Mouse (Mus musculus) brain, embryonic 18.5 days (tissue): ENCODE data around the gene Jakmip3.

ENCODE experiments used
- DNase-seq: peaks from one replicate; pipeline ENCODE4 v3.0.0-alpha.2; 2012; ENCODE audit warnings: low read depth, low spot score

Jakmip3 gene

GRCm38 (mm10) chr7:139096399-139096798, 155.9 kb downstream of the Jakmip3 start:
- DNase-seq: no peak

- no peak for DNase-seq
Measured at GRCm38 (mm10) chr7:139100531-139101095, 160.1 kb downstream of the Jakmip3 start.

- DNase-seq: no peak
Measured at GRCm38 (mm10) chr7:139101286-139101804, 160.8 kb downstream of the Jakmip3 start.

- no peak for DNase-seq
Measured at GRCm38 (mm10) chr7:139101826-139102225, 161.3 kb downstream of the Jakmip3 start.

- no peak for DNase-seq
Measured at GRCm38 (mm10) chr7:139103960-139104381, 163.4 kb downstream of the Jakmip3 start.

GRCm38 (mm10) chr7:139105076-139105475, 164.5 kb downstream of the Jakmip3 start:
- no peak for DNase-seq

GRCm38 (mm10) chr7:139105705-139106104, 165.2 kb downstream of the Jakmip3 start:
- DNase-seq: no peak

- no peak for DNase-seq
Measured at GRCm38 (mm10) chr7:139107908-139108650, 167.5 kb downstream of the Jakmip3 start.

- DNase-seq: peak; percentile 54
Measured at GRCm38 (mm10) chr7:139119152-139119774, 178.7 kb downstream of the Jakmip3 start.

GRCm38 (mm10) chr7:139119775-139120153, 179.2 kb downstream of the Jakmip3 start:
- no peak for DNase-seq

- DNase-seq: no peak
Measured at GRCm38 (mm10) chr7:139125881-139126280, 185.4 kb downstream of the Jakmip3 start.

GRCm38 (mm10) chr7:139126549-139126948, 186.0 kb downstream of the Jakmip3 start:
- DNase-seq: no peak

GRCm38 (mm10) chr7:139128994-139129393, 188.5 kb downstream of the Jakmip3 start:
- DNase-seq: no peak

GRCm38 (mm10) chr7:139130361-139130760, 189.8 kb downstream of the Jakmip3 start:
- DNase-seq: no peak

- DNase-seq: no peak
Measured at GRCm38 (mm10) chr7:139131538-139131937, 191.0 kb downstream of the Jakmip3 start.

- no peak for DNase-seq
Measured at GRCm38 (mm10) chr7:139133446-139133845, 192.9 kb downstream of the Jakmip3 start.
